Mouse (Mus musculus): ENCODE results near the gene Atg5. TPM values are rescaled to one million over a fixed set of nuclear protein-coding genes. Genes with fewer than 3 reads are reported as not detected.

Atg5 gene
- polyA plus RNA-seq, 1 experiment from 2014 or later: 54.0 TPM

GRCm38 (mm10) chr10:44403415-44403814 is 135.3 kb downstream of the Atg5 start:
- Histone ChIP-seq H3K27me3 (0 out of 2 replicates have a peak, but pooled peaks cover 3% of the 10 kb centered on the region), H3K36me3 (no peaks in the 10 kb centered on the region), H3K4me1 (replicated peaks) (no peaks in the 10 kb centered on the region), H3K4me3 (no peak overlapping the region), H3K9ac (no peak overlapping the region), H3K27ac (replicated peaks) (no peak overlapping the region), H3K9me3 (no peaks in the 10 kb centered on the region), H3K4me2 (no peak overlapping the region)
- no peak for ATAC-seq (ENCODE audit: low read depth)
- WGBS: 75% methylated on average over 7 of the region's 7 CpGs

DNA sequence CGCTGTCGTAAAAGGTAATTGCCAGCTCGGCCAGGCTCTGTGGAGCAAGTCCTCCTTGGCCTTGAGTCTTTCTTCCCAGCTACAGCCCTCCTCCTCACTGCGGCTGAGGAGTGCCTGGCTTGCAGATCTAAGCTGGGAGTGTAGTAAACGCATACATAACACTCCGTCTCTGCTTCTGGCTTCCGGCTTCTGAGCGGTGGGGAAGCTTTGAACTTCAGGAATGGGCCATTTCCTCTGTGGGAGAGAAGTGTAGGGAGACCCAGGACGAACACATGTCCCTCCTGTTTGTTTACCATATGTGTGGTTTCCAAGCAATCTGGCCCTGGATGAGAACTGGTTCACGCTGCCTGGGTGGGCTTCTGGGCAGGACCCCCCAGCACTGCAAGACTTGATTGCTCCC is 140.9 kb downstream of the Atg5 start:
- Histone ChIP-seq H3K9ac (no peak overlapping the region), H3K27ac (replicated peaks) (no peak overlapping the region), H3K4me3 (no peak overlapping the region), H3K9me3 (no peaks in the 10 kb centered on the region), H3K36me3 (no peaks in the 10 kb centered on the region), H3K4me1 (replicated peaks) (no peaks in the 10 kb centered on the region), H3K27me3 (no peaks in the 10 kb centered on the region), H3K4me2 (no peak overlapping the region)
- no peak for ATAC-seq (ENCODE audit: low read depth)
- WGBS: 39% methylated on average over 10 of the region's 10 CpGs

DNA sequence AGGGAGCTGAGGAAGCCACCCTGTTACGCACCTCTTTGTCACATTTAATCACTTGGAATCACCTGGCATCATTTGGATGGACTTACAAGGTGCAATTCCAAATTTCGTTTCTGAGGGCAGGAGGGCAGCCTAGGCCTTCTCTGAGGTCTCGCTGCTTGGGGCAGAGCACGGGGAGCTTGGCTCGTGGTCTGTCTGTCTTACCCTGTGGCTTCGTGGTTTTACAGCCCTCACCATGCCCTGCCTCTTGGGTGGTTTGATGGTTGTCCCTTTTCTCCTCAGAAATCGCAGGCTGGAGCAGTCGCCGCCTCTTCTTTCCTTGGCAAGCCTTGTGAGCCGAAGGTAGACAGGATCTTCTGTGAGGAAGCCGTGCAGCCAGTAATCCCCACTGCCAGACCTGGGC is 141.8 kb downstream of the Atg5 start:
- ATAC-seq (ENCODE audit: low read depth): no peak
- Histone ChIP-seq H3K27me3 (no peaks in the 10 kb centered on the region), H3K9ac (no peak overlapping the region), H3K4me2 (no peak overlapping the region), H3K4me3 (no peak overlapping the region), H3K27ac (replicated peaks) (no peak overlapping the region), H3K9me3 (no peaks in the 10 kb centered on the region), H3K36me3 (no peaks in the 10 kb centered on the region), H3K4me1 (replicated peaks) (no peaks in the 10 kb centered on the region)
- 73% methylated on average over 11 of the region's 11 CpGs for whole genome bisulfite sequencing

MicroRNA genes within 50 kb of the gene (microRNA counts, 519-probe panel; counts per million panel counts)
- microRNA mmu-miR-1929: 1,866 counts per million, percentile 13 among the panel's probes with 10 or more counts

Small RNA genes lying within 50 kb of the gene (microRNA-seq; reads per million reads assigned to microRNA genes)
- 0.89 reads per million for gene Mir1929

Other genes with a start within 250 kb of the Atg5 start
- gene Crybg1, start 119.5 kb upstream of the Atg5 start, polyA plus RNA-seq (2015; fragmentation: Nextera tagmentation; extraction: Ambion mirVana): 0.07 and 0.08 TPM in 2 replicates